Mouse (Mus musculus): Measurements from ENCODE around the gene Wdr24. TPM values are rescaled to one million over a fixed set of nuclear protein-coding genes. Genes with fewer than 3 reads are reported as not detected.

Wdr24 gene
- polyA plus RNA-seq, 1 experiment from 2014 or later = 18.7 TPM

GRCm38 (mm10) chr17:25827546-25828222 is 4.3 kb downstream of the Wdr24 start:
- no peaks in the 10 kb centered on the region for H3K9me3 ChIP-seq (replicated peaks)
- peaks cover 76% of the 10 kb centered on the region for H3K4me1 ChIP-seq
- peaks cover 57% of the 10 kb centered on the region for H3K36me3 ChIP-seq
- H3K27me3 ChIP-seq (replicated peaks) = peaks cover under 1% of the 10 kb centered on the region; the same call in 1 of the 2 replicates
- no peak for ATAC-seq
- H3K27ac ChIP-seq = peak overlapping the region; percentile 83
- H3K4me3 ChIP-seq = no peak overlapping the region
- H3K9ac ChIP-seq = no peak overlapping the region
- peak overlapping the region; percentile 89 for H3K4me2 ChIP-seq
- WGBS (ENCODE audit: insufficient replicate concordance) = 84% methylated on average over 22 of the region's 22 CpGs

DNA sequence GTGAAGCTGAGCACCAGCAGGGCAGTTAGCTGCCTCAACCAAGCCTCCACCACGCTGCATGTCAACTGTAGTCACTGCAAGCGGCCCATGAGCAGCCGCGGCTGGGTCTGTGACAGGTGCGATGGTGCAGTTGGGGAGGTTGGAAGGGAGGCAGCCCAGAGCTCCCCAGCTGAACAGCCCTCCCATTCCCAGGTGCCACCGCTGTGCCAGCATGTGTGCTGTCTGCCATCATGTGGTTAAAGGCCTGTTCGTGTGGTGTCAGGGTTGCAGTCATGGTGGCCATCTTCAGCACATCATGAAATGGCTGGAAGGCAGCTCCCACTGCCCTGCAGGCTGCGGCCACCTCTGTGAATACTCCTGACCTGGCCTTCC is 4.8 kb downstream of the Wdr24 start:
- peak overlapping the region; percentile 83 for H3K27ac ChIP-seq
- no peak for ATAC-seq
- peaks cover 57% of the 10 kb centered on the region for H3K36me3 ChIP-seq
- no peaks in the 10 kb centered on the region for H3K9me3 ChIP-seq (replicated peaks)
- H3K4me2 ChIP-seq = peak overlapping the region; percentile 89
- H3K4me1 ChIP-seq = peaks cover 73% of the 10 kb centered on the region
- H3K9ac ChIP-seq = peak overlapping the region; percentile 79
- H3K27me3 ChIP-seq (replicated peaks) = no peaks in the 10 kb centered on the region
- 71% methylated on average over 8 of the region's 8 CpGs for WGBS (ENCODE audit: insufficient replicate concordance)
- H3K4me3 ChIP-seq = peak overlapping the region; percentile 70

DNA sequence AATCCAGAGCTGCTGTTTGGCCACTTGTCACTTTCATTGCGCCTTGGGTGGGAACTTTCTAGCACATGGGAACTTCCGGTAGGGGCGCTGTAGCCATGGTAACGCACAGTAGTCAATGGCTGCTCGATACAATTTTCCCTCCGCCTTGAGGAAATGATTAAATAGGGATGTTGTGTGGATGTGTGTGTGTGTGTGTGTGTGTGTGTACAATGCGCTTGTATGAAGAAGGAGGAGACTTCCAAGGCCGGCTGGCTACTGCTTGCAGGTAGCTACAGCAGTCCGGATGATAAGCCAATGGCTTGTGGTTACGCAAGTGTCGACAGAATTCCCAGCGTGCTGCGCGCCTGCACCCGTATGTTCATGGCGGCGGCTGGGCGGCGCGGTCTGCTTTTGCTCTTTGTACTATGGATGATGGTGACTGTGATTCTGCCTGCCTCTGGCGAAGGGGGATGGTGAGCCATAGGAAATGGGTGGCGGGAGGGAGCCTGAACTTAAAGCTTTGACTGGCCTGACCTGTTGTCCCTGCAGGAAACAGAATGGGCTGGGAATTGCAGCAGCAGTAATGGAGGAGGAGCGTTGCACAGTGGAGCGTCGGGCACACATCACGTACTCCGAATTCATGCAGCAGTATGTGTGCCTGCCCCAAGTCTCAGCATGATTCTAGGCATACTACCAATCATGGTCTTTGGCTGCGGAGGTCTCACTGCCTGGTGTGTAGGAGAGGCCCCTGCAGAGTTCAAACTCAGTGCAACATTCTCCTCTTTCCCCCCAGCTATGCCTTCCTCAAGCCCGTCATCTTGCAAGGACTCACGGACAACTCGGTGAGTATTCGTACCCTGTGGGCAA is 5.5 kb downstream of the Wdr24 start, which contains the start of gene Jmjd8:
Gene Jmjd8 (plus strand): TSS at position 156 of the 846 bp plus-strand sequence.
- Histone ChIP-seq H3K27me3 (replicated peaks) (no peaks in the 10 kb centered on the region), H3K9ac (peak within 1 kb of the TSS; percentile 79), H3K4me1 (peaks cover 77% of the 10 kb centered on the region), H3K27ac (peak within 1 kb of the TSS; percentile 83), H3K9me3 (replicated peaks) (no peaks in the 10 kb centered on the region), H3K4me3 (peak within 1 kb of the TSS; percentile 70), H3K36me3 (peaks cover 57% of the 10 kb centered on the region), H3K4me2 (peak within 1 kb of the TSS; percentile 89)
- 2% methylated on average over 32 of the region's 32 CpGs for WGBS (ENCODE audit: insufficient replicate concordance)
- peak; percentile 31 for ATAC-seq

DNA sequence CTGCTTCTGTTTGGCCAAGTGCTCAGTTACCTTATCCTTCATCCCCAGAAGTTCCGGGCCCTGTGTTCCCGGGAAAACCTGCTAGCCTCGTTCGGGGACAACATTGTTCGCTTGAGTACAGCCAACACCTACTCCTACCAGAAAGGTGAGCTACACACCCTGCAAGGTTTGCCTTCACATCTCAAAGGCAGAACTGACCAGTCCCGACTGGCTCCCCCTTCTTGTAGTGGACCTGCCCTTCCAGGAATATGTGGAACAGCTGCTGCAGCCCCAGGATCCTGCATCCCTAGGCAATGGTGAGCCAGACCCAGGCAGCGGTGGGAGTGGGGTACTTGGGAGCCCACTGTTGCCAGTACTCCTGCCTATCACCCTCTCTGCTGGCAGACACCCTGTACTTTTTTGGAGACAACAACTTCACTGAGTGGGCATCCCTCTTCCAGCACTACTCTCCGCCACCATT is 6.2 kb downstream of the Wdr24 start:
- Histone ChIP-seq H3K9me3 (replicated peaks) (no peaks in the 10 kb centered on the region), H3K9ac (peak overlapping the region; percentile 79), H3K36me3 (peaks cover 61% of the 10 kb centered on the region), H3K4me2 (peak overlapping the region; percentile 89), H3K4me1 (peaks cover 77% of the 10 kb centered on the region), H3K4me3 (peak overlapping the region; percentile 70), H3K27ac (peak overlapping the region; percentile 83), H3K27me3 (replicated peaks) (no peaks in the 10 kb centered on the region)
- 32% methylated on average over 8 of the region's 8 CpGs for WGBS (ENCODE audit: insufficient replicate concordance)
- no peak for ATAC-seq

GRCm38 (mm10) chr17:25830200-25830753 is 6.8 kb downstream of the Wdr24 start:
- Histone ChIP-seq H3K36me3 (peaks cover 67% of the 10 kb centered on the region), H3K4me1 (peaks cover 77% of the 10 kb centered on the region), H3K27ac (no peak overlapping the region; the same call in 1 of the 2 replicates), H3K9me3 (replicated peaks) (no peaks in the 10 kb centered on the region), H3K27me3 (replicated peaks) (no peaks in the 10 kb centered on the region), H3K4me3 (peak overlapping the region; percentile 70), H3K4me2 (peak overlapping the region; percentile 89), H3K9ac (peak overlapping the region; percentile 92)
- 75% methylated on average over 4 of the region's 4 CpGs for WGBS (ENCODE audit: insufficient replicate concordance)
- ATAC-seq = no peak

DNA sequence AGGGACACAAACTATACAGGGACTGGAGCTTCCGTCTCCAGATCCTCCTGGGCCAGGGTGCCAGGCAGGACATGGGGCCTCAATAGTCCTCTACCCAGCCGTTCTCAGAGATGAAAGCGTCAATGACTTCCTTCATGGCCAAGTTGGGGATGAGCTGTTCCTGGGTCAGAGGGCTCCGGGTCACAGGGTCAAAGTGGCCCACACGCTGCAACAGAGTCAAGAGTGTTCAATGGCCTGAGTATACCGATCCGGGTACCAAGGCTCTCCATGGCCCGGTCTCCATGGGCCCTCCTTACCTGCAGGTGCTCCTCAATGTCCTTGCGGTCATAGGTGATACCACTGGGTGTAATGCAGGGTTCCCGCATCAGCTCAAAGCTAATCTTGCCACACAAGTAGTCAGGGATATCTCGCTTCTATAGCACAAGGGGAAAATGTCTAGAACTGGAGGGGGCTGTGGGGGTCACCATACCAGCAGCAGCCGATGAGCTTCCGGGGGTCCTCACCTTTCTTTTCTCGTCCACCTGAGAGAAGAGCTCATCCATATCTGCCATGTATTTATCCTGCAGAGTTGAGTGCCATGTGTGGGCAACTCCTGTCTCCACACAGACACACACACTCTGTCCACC is 7.5 kb downstream of the Wdr24 start:
- Histone ChIP-seq H3K9me3 (replicated peaks) (no peaks in the 10 kb centered on the region), H3K27me3 (replicated peaks) (no peaks in the 10 kb centered on the region), H3K4me1 (peaks cover 77% of the 10 kb centered on the region), H3K36me3 (peaks cover 67% of the 10 kb centered on the region), H3K27ac (peak overlapping the region; percentile 91; the same call in 1 of the 2 replicates), H3K4me3 (peak overlapping the region; percentile 84), H3K9ac (peak overlapping the region; percentile 92), H3K4me2 (peak overlapping the region; percentile 89)
- no peak for ATAC-seq
- 81% methylated on average over 14 of the region's 14 CpGs for WGBS (ENCODE audit: insufficient replicate concordance)

GRCm38 (mm10) chr17:25831451-25832281 is 8.2 kb downstream of the Wdr24 start:
- no peak for ATAC-seq
- H3K9me3 ChIP-seq (replicated peaks) = no peaks in the 10 kb centered on the region
- peak overlapping the region; percentile 84 for H3K4me2 ChIP-seq
- H3K4me3 ChIP-seq = peak overlapping the region; percentile 84
- H3K36me3 ChIP-seq = peaks cover 61% of the 10 kb centered on the region
- no peaks in the 10 kb centered on the region for H3K27me3 ChIP-seq (replicated peaks)
- H3K9ac ChIP-seq = peak overlapping the region; percentile 92
- H3K4me1 ChIP-seq = peaks cover 81% of the 10 kb centered on the region
- peak overlapping the region; percentile 91 for H3K27ac ChIP-seq
- 44% methylated on average over 21 of the region's 21 CpGs for WGBS (ENCODE audit: insufficient replicate concordance)

DNA sequence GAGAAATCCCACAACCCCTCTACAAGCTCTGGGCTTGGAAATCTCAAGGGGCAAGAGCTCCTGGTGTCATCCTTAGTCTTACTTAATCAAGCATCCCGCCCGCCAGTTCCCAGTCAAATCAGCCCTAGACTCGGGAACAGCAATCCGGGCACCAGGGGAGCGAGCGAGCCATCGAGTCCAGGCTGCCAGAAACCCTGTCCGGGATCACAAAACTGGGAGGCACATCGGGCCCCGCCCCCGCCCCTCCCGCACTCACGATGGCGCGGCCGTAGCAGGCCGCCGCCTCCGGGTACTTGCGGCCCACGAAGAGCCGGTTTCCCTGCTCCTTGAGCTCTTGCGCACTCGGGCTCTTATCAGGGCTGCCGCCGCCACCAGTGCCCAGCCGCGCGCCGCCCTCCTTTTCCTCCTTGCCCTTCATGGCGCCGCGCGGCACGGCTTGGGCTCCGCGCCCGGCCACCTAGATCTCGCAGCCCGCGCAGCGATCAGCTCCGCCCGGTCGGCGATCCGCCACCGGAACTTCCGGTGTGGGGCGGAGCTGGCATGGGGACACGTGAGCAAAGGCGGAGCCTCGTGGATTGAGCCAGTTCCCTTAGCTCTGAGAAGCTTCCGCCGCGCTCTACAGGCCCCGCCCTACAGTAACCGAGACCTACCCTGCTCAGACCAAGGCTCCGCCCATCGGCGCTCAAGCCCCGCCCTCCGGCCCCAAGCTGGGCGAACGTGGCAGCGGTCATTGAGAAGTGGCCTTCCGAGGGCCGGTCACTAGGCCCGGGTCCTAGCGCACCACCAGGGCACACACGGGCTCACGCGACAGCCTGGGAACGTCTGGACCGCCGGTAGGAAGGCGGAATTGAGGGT is 9.2 kb downstream of the Wdr24 start:
- peak overlapping the region; percentile 84 for H3K4me2 ChIP-seq
- peak overlapping the region; percentile 93 for H3K27ac ChIP-seq
- no peaks in the 10 kb centered on the region for H3K9me3 ChIP-seq (replicated peaks)
- H3K36me3 ChIP-seq = peaks cover 55% of the 10 kb centered on the region
- under 1% methylated on average over 75 of the region's 77 CpGs for WGBS (ENCODE audit: insufficient replicate concordance)
- H3K4me1 ChIP-seq = peaks cover 87% of the 10 kb centered on the region
- ATAC-seq = peak; percentile 89
- peak overlapping the region; percentile 84 for H3K4me3 ChIP-seq
- H3K27me3 ChIP-seq (replicated peaks) = no peaks in the 10 kb centered on the region
- peak overlapping the region; percentile 92 for H3K9ac ChIP-seq

GRCm38 (mm10) chr17:25833291-25833663 is 9.8 kb downstream of the Wdr24 start, which contains the start of gene Stub1:
Gene Stub1, minus strand, starts transcription at chr17:25833404.
- peak within 1 kb of the TSS; percentile 93 for H3K27ac ChIP-seq
- peaks cover 55% of the 10 kb centered on the region for H3K36me3 ChIP-seq
- peak; percentile 53 for ATAC-seq
- no peaks in the 10 kb centered on the region for H3K27me3 ChIP-seq (replicated peaks)
- peaks cover 88% of the 10 kb centered on the region for H3K4me1 ChIP-seq
- peak within 1 kb of the TSS; percentile 84 for H3K4me2 ChIP-seq
- H3K9me3 ChIP-seq (replicated peaks) = no peaks in the 10 kb centered on the region
- H3K4me3 ChIP-seq = peak within 1 kb of the TSS; percentile 84
- WGBS (ENCODE audit: insufficient replicate concordance) = 0% methylated on average over 24 of the region's 24 CpGs
- H3K9ac ChIP-seq = peak within 1 kb of the TSS; percentile 92

DNA sequence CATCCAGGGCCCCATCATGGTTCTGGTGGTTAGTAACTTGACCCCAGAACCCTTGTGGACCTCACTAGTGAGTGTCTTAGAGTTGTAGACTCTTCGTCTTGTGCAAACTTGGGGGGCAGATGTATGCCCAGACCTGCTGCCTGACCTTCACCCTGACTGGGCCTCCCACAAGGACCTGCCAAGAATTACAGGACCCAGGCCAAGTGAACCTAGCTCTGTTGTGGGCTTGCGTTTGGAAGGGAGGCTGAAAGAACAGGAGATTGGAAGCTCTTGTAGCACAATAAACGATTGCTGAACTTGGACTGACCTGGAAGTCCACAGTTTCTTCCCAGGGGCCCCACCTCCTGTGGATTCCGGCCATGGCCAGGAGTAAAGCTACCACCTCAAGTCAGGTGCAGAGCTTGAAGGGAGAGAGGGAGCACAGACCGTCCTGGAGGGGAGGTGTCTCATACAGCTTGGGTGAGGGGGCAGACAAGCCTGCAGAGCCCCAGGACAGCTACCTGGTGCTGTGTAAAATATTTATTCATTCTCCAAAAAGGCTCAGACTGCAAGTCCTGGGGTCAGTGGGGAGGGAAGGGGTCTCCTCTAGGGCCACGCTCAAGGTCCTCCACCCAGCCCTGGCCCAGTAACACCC is 10.7 kb downstream of the Wdr24 start:
- H3K27ac ChIP-seq = peak overlapping the region; percentile 93
- H3K9ac ChIP-seq = peak overlapping the region; percentile 92
- H3K9me3 ChIP-seq (replicated peaks) = no peaks in the 10 kb centered on the region
- no peak for ATAC-seq
- peaks cover 84% of the 10 kb centered on the region for H3K4me1 ChIP-seq
- H3K4me3 ChIP-seq = peak overlapping the region; percentile 84
- H3K36me3 ChIP-seq = peaks cover 60% of the 10 kb centered on the region
- WGBS (ENCODE audit: insufficient replicate concordance) = 43% methylated on average over 6 of the region's 6 CpGs
- H3K4me2 ChIP-seq = peak overlapping the region; percentile 84
- H3K27me3 ChIP-seq (replicated peaks) = no peaks in the 10 kb centered on the region

Data from liver, embryonic 12.5 days (tissue).